Mouse (Mus musculus): ENCODE data around the gene Rab35. TPM values are rescaled to one million over a fixed set of nuclear protein-coding genes. Genes with fewer than 3 reads are reported as not detected.

Gene Rab35
- polyA plus RNA-seq, 1 experiment from 2014 or later = 7.0 TPM

DNA sequence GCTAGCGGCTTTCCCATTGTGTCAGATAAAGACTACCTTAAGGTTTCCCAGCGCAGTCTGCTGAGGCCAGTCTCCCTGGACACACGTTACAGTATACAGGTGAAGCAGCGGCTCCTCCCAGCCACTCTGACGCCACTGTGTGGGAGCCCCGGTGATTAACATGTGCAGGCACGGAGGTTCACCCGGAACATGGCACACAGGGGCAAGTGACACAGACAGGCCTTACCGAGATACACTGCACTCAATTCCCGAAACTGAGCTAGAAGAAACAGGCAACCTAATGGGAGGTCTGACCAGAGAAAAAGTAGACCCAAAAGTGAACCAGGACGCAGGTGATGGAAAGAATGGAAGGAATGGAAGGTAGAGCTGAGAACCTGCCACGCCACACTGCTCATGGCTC lies 22.1 kb downstream of the Rab35 start:
- WGBS = 87% methylated on average over 12 of the region's 12 CpGs
- Histone ChIP-seq H3K27me3 (ENCODE audit: control insufficient read depth, insufficient read depth, low read depth, low read length) (no peaks in the 10 kb centered on the region), H3K36me3 (ENCODE audit: control insufficient read depth, insufficient read depth, low read length) (no peaks in the 10 kb centered on the region)

GRCm38 (mm10) chr5:115656677-115657076 lies 25.0 kb downstream of the Rab35 start:
- Histone ChIP-seq H3K27ac (ENCODE audit: low read length) (no peak overlapping the region), H3K4me1 (replicated peaks; ENCODE audit: control insufficient read depth, insufficient read depth, low read length) (peaks cover 7% of the 10 kb centered on the region), H3K9ac (ENCODE audit: low read length) (no peak overlapping the region), H3K36me3 (ENCODE audit: control insufficient read depth, insufficient read depth, low read length) (no peaks in the 10 kb centered on the region), H3K4me2 (ENCODE audit: low read depth, low read length) (no peak overlapping the region), H3K27me3 (ENCODE audit: control insufficient read depth, insufficient read depth, low read depth, low read length) (no peaks in the 10 kb centered on the region), H3K4me3 (ENCODE audit: low read length) (no peak overlapping the region), H3K9me3 (ENCODE audit: control insufficient read depth, low read length) (no peaks in the 10 kb centered on the region)
- ATAC-seq (ENCODE audit: low read depth) = no peak
- WGBS = 64% methylated on average over 6 of the region's 6 CpGs

More for the DNA sequence above, 22.1 kb downstream of the Rab35 start:
- H3K4me3 ChIP-seq (ENCODE audit: low read length) = no peak overlapping the region
- no peaks in the 10 kb centered on the region for H3K9me3 ChIP-seq (ENCODE audit: control insufficient read depth, low read length)
- ATAC-seq (ENCODE audit: low read depth) = no peak
- H3K4me2 ChIP-seq (ENCODE audit: low read depth, low read length) = no peak overlapping the region
- peaks cover 7% of the 10 kb centered on the region for H3K4me1 ChIP-seq (replicated peaks; ENCODE audit: control insufficient read depth, insufficient read depth, low read length)
- H3K27ac ChIP-seq (ENCODE audit: low read length) = no peak overlapping the region
- H3K9ac ChIP-seq (ENCODE audit: low read length) = no peak overlapping the region

DNA sequence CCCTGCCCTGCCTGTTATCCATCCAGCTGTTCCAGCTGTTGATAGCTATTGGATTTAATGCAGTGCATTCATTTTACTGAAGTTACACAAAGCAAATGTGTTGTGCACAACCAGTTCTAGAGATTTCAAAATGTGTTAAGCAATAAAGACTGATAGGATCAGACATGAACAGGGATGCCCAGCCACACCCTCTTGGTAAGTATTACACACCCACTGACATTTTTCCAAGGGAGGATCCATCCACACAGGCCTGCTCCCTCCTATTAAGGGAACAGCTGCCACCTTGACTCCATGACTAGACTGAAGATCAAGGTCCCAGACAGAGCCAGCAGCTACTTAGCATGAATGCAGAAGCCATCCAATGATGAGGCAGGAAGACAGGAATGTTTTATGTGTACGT lies 25.5 kb downstream of the Rab35 start:
- Histone ChIP-seq H3K9me3 (ENCODE audit: control insufficient read depth, low read length) (no peaks in the 10 kb centered on the region), H3K4me2 (ENCODE audit: low read depth, low read length) (no peak overlapping the region), H3K27me3 (ENCODE audit: control insufficient read depth, insufficient read depth, low read depth, low read length) (no peaks in the 10 kb centered on the region), H3K4me1 (replicated peaks; ENCODE audit: control insufficient read depth, insufficient read depth, low read length) (peaks cover 3% of the 10 kb centered on the region), H3K9ac (ENCODE audit: low read length) (no peak overlapping the region), H3K36me3 (ENCODE audit: control insufficient read depth, insufficient read depth, low read length) (no peaks in the 10 kb centered on the region), H3K27ac (ENCODE audit: low read length) (no peak overlapping the region), H3K4me3 (ENCODE audit: low read length) (no peak overlapping the region)
- 61% methylated on average over 1 of the region's 1 CpGs for WGBS
- ATAC-seq (ENCODE audit: low read depth) = no peak

GRCm38 (mm10) chr5:115658352-115658751 lies 26.6 kb downstream of the Rab35 start:
- Histone ChIP-seq H3K9ac (ENCODE audit: low read length) (no peak overlapping the region), H3K4me3 (ENCODE audit: low read length) (no peak overlapping the region), H3K4me1 (replicated peaks; ENCODE audit: control insufficient read depth, insufficient read depth, low read length) (peaks cover 4% of the 10 kb centered on the region; the same call in 1 of the 2 replicates), H3K9me3 (ENCODE audit: control insufficient read depth, low read length) (no peaks in the 10 kb centered on the region), H3K27ac (ENCODE audit: low read length) (no peak overlapping the region), H3K27me3 (ENCODE audit: control insufficient read depth, insufficient read depth, low read depth, low read length) (no peaks in the 10 kb centered on the region), H3K36me3 (ENCODE audit: control insufficient read depth, insufficient read depth, low read length) (no peaks in the 10 kb centered on the region), H3K4me2 (ENCODE audit: low read depth, low read length) (no peak overlapping the region)
- 67% methylated on average over 6 of the region's 6 CpGs for WGBS
- no peak for ATAC-seq (ENCODE audit: low read depth)

DNA sequence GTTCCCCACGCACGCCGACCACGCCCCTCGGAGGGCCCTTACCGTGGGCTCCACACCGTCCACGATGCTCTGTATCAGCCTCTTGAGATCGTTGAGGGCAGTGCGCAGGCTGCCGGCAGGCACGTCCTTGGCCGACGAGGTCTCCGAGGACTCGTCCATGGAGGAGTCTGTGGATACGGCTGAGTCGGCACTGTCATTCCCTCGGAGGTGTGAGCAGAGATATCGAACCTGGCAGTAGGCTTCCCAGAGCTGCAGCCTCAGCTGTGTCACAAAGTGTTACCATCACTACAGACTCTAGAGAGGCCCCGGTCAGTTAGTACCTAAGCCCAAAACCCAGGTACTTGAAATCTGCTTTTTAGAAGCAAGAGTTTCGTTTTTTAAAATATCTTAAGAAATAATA lies 30.9 kb downstream of the Rab35 start:
- Histone ChIP-seq H3K4me1 (replicated peaks; ENCODE audit: control insufficient read depth, insufficient read depth, low read length) (peaks cover 4% of the 10 kb centered on the region; the same call in 1 of the 2 replicates), H3K27ac (ENCODE audit: low read length) (no peak overlapping the region), H3K27me3 (ENCODE audit: control insufficient read depth, insufficient read depth, low read depth, low read length) (no peaks in the 10 kb centered on the region), H3K4me2 (ENCODE audit: low read depth, low read length) (0 out of 2 replicates have a peak overlapping the region, but pooled peaks have one; percentile 27), H3K9me3 (ENCODE audit: control insufficient read depth, low read length) (no peaks in the 10 kb centered on the region), H3K36me3 (ENCODE audit: control insufficient read depth, insufficient read depth, low read length) (no peaks in the 10 kb centered on the region), H3K9ac (ENCODE audit: low read length) (no peak overlapping the region; the same call in 1 of the 2 replicates), H3K4me3 (ENCODE audit: low read length) (no peak overlapping the region)
- 26% methylated on average over 22 of the region's 22 CpGs for WGBS
- ATAC-seq (ENCODE audit: low read depth) = peak; percentile 82

GRCm38 (mm10) chr5:115666366-115667065 lies 34.8 kb downstream of the Rab35 start:
- H3K27me3 ChIP-seq (ENCODE audit: control insufficient read depth, insufficient read depth, low read depth, low read length) = no peaks in the 10 kb centered on the region

DNA sequence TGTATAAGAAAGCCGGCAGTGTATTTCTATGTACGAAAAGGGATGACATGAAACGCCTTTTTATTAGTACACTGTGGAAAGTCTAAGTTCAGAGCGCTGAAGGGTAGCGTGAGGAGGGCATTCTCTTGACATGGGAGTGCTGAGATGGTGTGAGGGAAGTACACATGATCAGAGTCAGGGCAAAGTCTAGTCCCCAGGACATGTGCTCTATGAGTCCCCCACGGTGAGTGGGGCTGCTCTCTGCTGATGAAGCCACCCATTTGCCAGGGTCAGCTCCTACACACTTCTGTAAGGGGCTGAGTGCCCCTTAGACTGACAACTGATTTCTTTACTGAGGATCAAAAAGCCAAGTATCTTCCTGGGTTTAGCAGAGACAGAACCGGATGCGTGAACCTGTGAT lies 35.5 kb downstream of the Rab35 start:
- ATAC-seq (ENCODE audit: low read depth) = no peak
- Histone ChIP-seq H3K27me3 (ENCODE audit: control insufficient read depth, insufficient read depth, low read depth, low read length) (no peaks in the 10 kb centered on the region), H3K36me3 (ENCODE audit: control insufficient read depth, insufficient read depth, low read length) (no peaks in the 10 kb centered on the region), H3K9me3 (ENCODE audit: control insufficient read depth, low read length) (no peaks in the 10 kb centered on the region), H3K4me3 (ENCODE audit: low read length) (no peak overlapping the region), H3K4me2 (ENCODE audit: low read depth, low read length) (no peak overlapping the region), H3K27ac (ENCODE audit: low read length) (no peak overlapping the region), H3K9ac (ENCODE audit: low read length) (no peak overlapping the region), H3K4me1 (replicated peaks; ENCODE audit: control insufficient read depth, insufficient read depth, low read length) (peaks cover 4% of the 10 kb centered on the region; the same call in 1 of the 2 replicates)
- 72% methylated on average over 8 of the region's 8 CpGs for WGBS

More at GRCm38 (mm10) chr5:115666366-115667065, 34.8 kb downstream of the Rab35 start:
- Histone ChIP-seq H3K9me3 (ENCODE audit: control insufficient read depth, low read length) (no peaks in the 10 kb centered on the region), H3K4me2 (ENCODE audit: low read depth, low read length) (no peak overlapping the region), H3K27ac (ENCODE audit: low read length) (no peak overlapping the region), H3K4me1 (replicated peaks; ENCODE audit: control insufficient read depth, insufficient read depth, low read length) (peaks cover 4% of the 10 kb centered on the region; the same call in 1 of the 2 replicates), H3K36me3 (ENCODE audit: control insufficient read depth, insufficient read depth, low read length) (no peaks in the 10 kb centered on the region), H3K4me3 (ENCODE audit: low read length) (no peak overlapping the region), H3K9ac (ENCODE audit: low read length) (no peak overlapping the region)
- WGBS = 53% methylated on average over 8 of the region's 8 CpGs
- ATAC-seq (ENCODE audit: low read depth) = no peak

DNA sequence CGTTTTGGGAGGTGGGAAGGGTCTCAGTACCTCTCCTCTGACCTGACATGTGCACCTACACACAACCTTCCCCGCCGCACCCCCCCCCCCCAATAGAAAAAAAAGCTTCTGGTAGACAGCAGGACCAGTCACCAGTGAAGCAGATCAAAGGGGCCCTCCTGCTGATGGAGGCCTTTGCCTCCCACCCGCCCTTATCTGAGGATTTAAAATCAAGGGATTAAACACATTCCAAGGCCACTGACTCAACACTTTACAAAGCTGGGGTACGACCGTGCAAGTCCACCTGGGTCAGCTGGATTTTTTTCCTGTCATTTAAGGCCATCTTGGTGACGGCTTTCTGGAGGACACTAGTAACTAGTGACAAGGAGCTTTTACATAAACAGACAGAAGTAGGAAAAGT lies 36.2 kb downstream of the Rab35 start:
- no peaks in the 10 kb centered on the region for H3K4me1 ChIP-seq (replicated peaks; ENCODE audit: control insufficient read depth, insufficient read depth, low read length)
- no peaks in the 10 kb centered on the region for H3K27me3 ChIP-seq (ENCODE audit: control insufficient read depth, insufficient read depth, low read depth, low read length)
- H3K9ac ChIP-seq (ENCODE audit: low read length) = no peak overlapping the region
- no peak for ATAC-seq (ENCODE audit: low read depth)
- H3K36me3 ChIP-seq (ENCODE audit: control insufficient read depth, insufficient read depth, low read length) = no peaks in the 10 kb centered on the region
- 16% methylated on average over 7 of the region's 7 CpGs for WGBS
- H3K4me2 ChIP-seq (ENCODE audit: low read depth, low read length) = no peak overlapping the region
- H3K4me3 ChIP-seq (ENCODE audit: low read length) = no peak overlapping the region
- H3K9me3 ChIP-seq (ENCODE audit: control insufficient read depth, low read length) = no peaks in the 10 kb centered on the region
- H3K27ac ChIP-seq (ENCODE audit: low read length) = no peak overlapping the region

- Histone ChIP-seq H3K4me2 (ENCODE audit: low read depth, low read length) (no peak overlapping the region), H3K27ac (ENCODE audit: low read length) (no peak overlapping the region), H3K9ac (ENCODE audit: low read length) (no peak overlapping the region), H3K36me3 (ENCODE audit: control insufficient read depth, insufficient read depth, low read length) (no peaks in the 10 kb centered on the region), H3K9me3 (ENCODE audit: control insufficient read depth, low read length) (no peaks in the 10 kb centered on the region), H3K27me3 (ENCODE audit: control insufficient read depth, insufficient read depth, low read depth, low read length) (no peaks in the 10 kb centered on the region), H3K4me1 (replicated peaks; ENCODE audit: control insufficient read depth, insufficient read depth, low read length) (no peaks in the 10 kb centered on the region), H3K4me3 (ENCODE audit: low read length) (no peak overlapping the region)
- WGBS = 81% methylated on average over 12 of the region's 12 CpGs
- ATAC-seq (ENCODE audit: low read depth) = no peak
Measured at GRCm38 (mm10) chr5:115668986-115669385, 37.3 kb downstream of the Rab35 start.

Data from lung, embryonic 16.5 days (tissue).